Mouse (Mus musculus): ENCODE data around the gene Calm3.

- TF ChIP-seq CTCF (IDR thresholded peaks at IDR 0.05; ENCODE audit: control insufficient read depth, insufficient read depth, low read length) (no peak), POLR2A (IDR thresholded peaks at IDR 0.05; ENCODE audit: borderline replicate concordance, control insufficient read depth, low read depth, low read length) (no peak)
These were observed 51.4 kb downstream of the Calm3 start for GRCm38 (mm10) chr7:16872478-16872877.
